Mouse (Mus musculus): ENCODE results near the gene Olfml1. TPM values are rescaled to one million over a fixed set of nuclear protein-coding genes. Genes with fewer than 3 reads are reported as not detected.
A peak's percentile ranks its signal among the peaks of the same experiment; 100 is the strongest.

Olfml1 gene
- polyA plus RNA-seq, 1 experiment: 3.5 TPM

- WGBS: 77% methylated on average over 4 of the region's 4 CpGs
- peaks cover 5% of the 10 kb centered on the region; the same call in 1 of the 2 replicates for H3K4me1 ChIP-seq (ENCODE audit: control insufficient read depth, insufficient read depth, insufficient read length)
- H3K36me3 ChIP-seq (ENCODE audit: control insufficient read depth, insufficient read depth, low read length): no peaks in the 10 kb centered on the region
- no peak for DNase-seq (ENCODE audit: low read depth in 1 of 2, low spot score in 2 of 2)
- H3K27me3 ChIP-seq (ENCODE audit: control insufficient read depth, insufficient read depth, low read length): no peaks in the 10 kb centered on the region
- no peak overlapping the region for H3K27ac ChIP-seq (ENCODE audit: insufficient read depth, low read length)
- TF ChIP-seq POLR2A (IDR thresholded peaks at IDR 0.05; ENCODE audit: low read depth, low read length) (no peak), CTCF (IDR thresholded peaks at IDR 0.05; ENCODE audit: extremely low read depth, insufficient read depth, insufficient read length, insufficient replicate concordance) (no peak)
- no peak overlapping the region for H3K4me3 ChIP-seq (ENCODE audit: extremely low read depth, insufficient read depth, insufficient read length)
Observed at GRCm38 (mm10) chr7:107619225-107619624, 52.0 kb downstream of the Olfml1 start.

- Histone ChIP-seq H3K36me3 (ENCODE audit: control insufficient read depth, insufficient read depth, low read length) (no peaks in the 10 kb centered on the region), H3K27me3 (ENCODE audit: control insufficient read depth, insufficient read depth, low read length) (no peaks in the 10 kb centered on the region), H3K27ac (ENCODE audit: insufficient read depth, low read length) (no peak overlapping the region), H3K4me3 (ENCODE audit: extremely low read depth, insufficient read depth, insufficient read length) (no peak overlapping the region), H3K4me1 (ENCODE audit: control insufficient read depth, insufficient read depth, insufficient read length) (peaks cover 5% of the 10 kb centered on the region; the same call in 1 of the 2 replicates)
- DNase-seq (ENCODE audit: low read depth in 1 of 2, low spot score in 2 of 2): no peak
- WGBS: 34% methylated on average over 3 of the region's 3 CpGs
- TF ChIP-seq CTCF (IDR thresholded peaks at IDR 0.05; ENCODE audit: extremely low read depth, insufficient read depth, insufficient read length, insufficient replicate concordance): no peak
- TF ChIP-seq POLR2A (IDR thresholded peaks at IDR 0.05; ENCODE audit: low read depth, low read length): no peak
Observed at GRCm38 (mm10) chr7:107620137-107620536, 52.9 kb downstream of the Olfml1 start.

- Histone ChIP-seq H3K27me3 (ENCODE audit: control insufficient read depth, insufficient read depth, low read length) (no peaks in the 10 kb centered on the region), H3K36me3 (ENCODE audit: control insufficient read depth, insufficient read depth, low read length) (no peaks in the 10 kb centered on the region), H3K27ac (ENCODE audit: insufficient read depth, low read length) (no peak overlapping the region), H3K4me3 (ENCODE audit: extremely low read depth, insufficient read depth, insufficient read length) (no peak overlapping the region), H3K4me1 (ENCODE audit: control insufficient read depth, insufficient read depth, insufficient read length) (peaks cover 14% of the 10 kb centered on the region)
- DNase-seq (ENCODE audit: low read depth in 1 of 2, low spot score in 2 of 2): no peak
- 86% methylated on average over 3 of the region's 3 CpGs for WGBS
- TF ChIP-seq CTCF (IDR thresholded peaks at IDR 0.05; ENCODE audit: extremely low read depth, insufficient read depth, insufficient read length, insufficient replicate concordance): no peak
- no peak for TF ChIP-seq POLR2A (IDR thresholded peaks at IDR 0.05; ENCODE audit: low read depth, low read length)
Observed at GRCm38 (mm10) chr7:107624432-107624831, 57.2 kb downstream of the Olfml1 start.

GRCm38 (mm10) chr7:107625061-107625460 is 57.8 kb downstream of the Olfml1 start, which contains the start of gene 5330417H12Rik:
TSS of gene 5330417H12Rik (minus strand) at chr7:107625161.
- Histone ChIP-seq H3K4me1 (ENCODE audit: control insufficient read depth, insufficient read depth, insufficient read length) (peaks cover 14% of the 10 kb centered on the region), H3K27me3 (ENCODE audit: control insufficient read depth, insufficient read depth, low read length) (no peaks in the 10 kb centered on the region), H3K4me3 (ENCODE audit: extremely low read depth, insufficient read depth, insufficient read length) (no peak within 1 kb of the TSS), H3K27ac (ENCODE audit: insufficient read depth, low read length) (no peak within 1 kb of the TSS), H3K36me3 (ENCODE audit: control insufficient read depth, insufficient read depth, low read length) (no peaks in the 10 kb centered on the region)
- no peak for TF ChIP-seq CTCF (IDR thresholded peaks at IDR 0.05; ENCODE audit: extremely low read depth, insufficient read depth, insufficient read length, insufficient replicate concordance)
- no peak for TF ChIP-seq POLR2A (IDR thresholded peaks at IDR 0.05; ENCODE audit: low read depth, low read length)
- WGBS: 90% methylated on average over 2 of the region's 2 CpGs
- no peak for DNase-seq (ENCODE audit: low read depth in 1 of 2, low spot score in 2 of 2)

GRCm38 (mm10) chr7:107625781-107626180 is 58.5 kb downstream of the Olfml1 start:
- Histone ChIP-seq H3K36me3 (ENCODE audit: control insufficient read depth, insufficient read depth, low read length) (no peaks in the 10 kb centered on the region), H3K4me3 (ENCODE audit: extremely low read depth, insufficient read depth, insufficient read length) (no peak overlapping the region), H3K27ac (ENCODE audit: insufficient read depth, low read length) (no peak overlapping the region), H3K4me1 (ENCODE audit: control insufficient read depth, insufficient read depth, insufficient read length) (peaks cover 9% of the 10 kb centered on the region), H3K27me3 (ENCODE audit: control insufficient read depth, insufficient read depth, low read length) (no peaks in the 10 kb centered on the region)
- 96% methylated on average over 6 of the region's 6 CpGs for WGBS
- DNase-seq (ENCODE audit: low read depth in 1 of 2, low spot score in 2 of 2): no peak
- TF ChIP-seq CTCF (IDR thresholded peaks at IDR 0.05; ENCODE audit: extremely low read depth, insufficient read depth, insufficient read length, insufficient replicate concordance) (no peak), POLR2A (IDR thresholded peaks at IDR 0.05; ENCODE audit: low read depth, low read length) (no peak)

GRCm38 (mm10) chr7:107628383-107628782 is 61.1 kb downstream of the Olfml1 start:
- DNase-seq (ENCODE audit: low read depth in 1 of 2, low spot score in 2 of 2): peak; percentile 11 to 14

GRCm38 (mm10) chr7:107633201-107633600 is 66.0 kb downstream of the Olfml1 start:
- Histone ChIP-seq H3K27ac (ENCODE audit: insufficient read depth, low read length) (no peak overlapping the region), H3K27me3 (ENCODE audit: control insufficient read depth, insufficient read depth, low read length) (no peaks in the 10 kb centered on the region), H3K4me3 (ENCODE audit: extremely low read depth, insufficient read depth, insufficient read length) (no peak overlapping the region), H3K36me3 (ENCODE audit: control insufficient read depth, insufficient read depth, low read length) (no peaks in the 10 kb centered on the region), H3K4me1 (ENCODE audit: control insufficient read depth, insufficient read depth, insufficient read length) (peaks cover 7% of the 10 kb centered on the region; the same call in 1 of the 2 replicates)
- TF ChIP-seq POLR2A (IDR thresholded peaks at IDR 0.05; ENCODE audit: low read depth, low read length) (no peak), CTCF (IDR thresholded peaks at IDR 0.05; ENCODE audit: extremely low read depth, insufficient read depth, insufficient read length, insufficient replicate concordance) (no peak)
- WGBS: 92% methylated on average over 4 of the region's 4 CpGs
- DNase-seq (ENCODE audit: low read depth in 1 of 2, low spot score in 2 of 2): no peak

More at GRCm38 (mm10) chr7:107628383-107628782, 61.1 kb downstream of the Olfml1 start:
- TF ChIP-seq POLR2A (IDR thresholded peaks at IDR 0.05; ENCODE audit: low read depth, low read length) (no peak), CTCF (IDR thresholded peaks at IDR 0.05; ENCODE audit: extremely low read depth, insufficient read depth, insufficient read length, insufficient replicate concordance) (no peak)
- Histone ChIP-seq H3K4me3 (ENCODE audit: extremely low read depth, insufficient read depth, insufficient read length) (no peak overlapping the region), H3K4me1 (ENCODE audit: control insufficient read depth, insufficient read depth, insufficient read length) (peaks cover 9% of the 10 kb centered on the region), H3K27ac (ENCODE audit: insufficient read depth, low read length) (peak overlapping the region; percentile 50), H3K27me3 (ENCODE audit: control insufficient read depth, insufficient read depth, low read length) (no peaks in the 10 kb centered on the region), H3K36me3 (ENCODE audit: control insufficient read depth, insufficient read depth, low read length) (no peaks in the 10 kb centered on the region)
